Mouse (Mus musculus): ENCODE results near the gene Kcnn4.

GRCm38 (mm10) chr7:24371012-24371808, 1.1 kb downstream of the Kcnn4 start:
- TF ChIP-seq POLR2A (IDR thresholded peaks at IDR 0.05; ENCODE audit: borderline replicate concordance, insufficient read depth, low read length) (no peak), CTCF (IDR thresholded peaks at IDR 0.05; ENCODE audit: borderline replicate concordance, insufficient read depth, low read depth, low read length) (no peak)

All from cerebellum, adult 2 months (tissue).